Mouse (Mus musculus) ES-E14 (cell line): ENCODE data around the gene Gm10662.
"Not testable (repeated sequence)": the region's sequence is repeated elsewhere in the genome, so short reads cannot be mapped to it uniquely, and the experiment has no call there.

Source experiments
- CHD2 ChIP-seq: IDR thresholded peaks from 2 replicates; pipeline ENCODE4 v1.6.1; 2014; ENCODE audit warnings: mild to moderate bottlenecking, low read depth, low read length, inconsistent platforms
- HCFC1 ChIP-seq: IDR thresholded peaks from 2 replicates; pipeline ENCODE4 v1.6.1; 2012; ENCODE audit warnings: low read length, inconsistent platforms, borderline replicate concordance; ENCODE audit not compliant: insufficient read depth
- MAFK ChIP-seq: IDR thresholded peaks from 2 replicates; pipeline ENCODE4 v1.6.1; 2014; ENCODE audit warnings: mild to moderate bottlenecking, low read depth, low read length, inconsistent platforms; ENCODE audit not compliant: insufficient read depth
- ZC3H11A ChIP-seq: IDR thresholded peaks from 2 replicates; pipeline ENCODE4 v1.6.1; 2012; ENCODE audit warnings: low read depth, mild to moderate bottlenecking, inconsistent platforms, low read length, borderline replicate concordance

GRCm38 (mm10) chr7:23144380-23144779, at the start of gene Gm10662:
- TF ChIP-seq HCFC1, ZC3H11A, CHD2, MAFK: not testable (repeated sequence)
